Mouse (Mus musculus) cerebellum, adult 2 months (tissue): ENCODE data around the gene Birc2. TPM values are rescaled to one million over a fixed set of nuclear protein-coding genes. Genes with fewer than 3 reads are reported as not detected.

ENCODE experiments used
- DNase-seq, 2 experiments: peaks; one replicate each; pipeline ENCODE4 v3.0.0; 2021
- H3K27ac ChIP-seq: fragments of 200-500 bp; 2 replicates; pipeline ENCODE4 v1.5.1; 2012; ENCODE audit warnings: low read length, control low read depth, inconsistent platforms; ENCODE audit not compliant: insufficient read depth
- H3K27me3 ChIP-seq: fragments of 200-500 bp; 2 replicates; pipeline ENCODE4 v1.6.1; 2012; ENCODE audit warnings: inconsistent platforms, mild to moderate bottlenecking, low read length, moderate library complexity; ENCODE audit not compliant: control insufficient read depth, insufficient read depth
- H3K4me1 ChIP-seq: fragments of 200-500 bp; 2 replicates; pipeline ENCODE4 v1.6.1; 2011; ENCODE audit warnings: low read length; ENCODE audit not compliant: control insufficient read depth, insufficient read depth
- H3K4me3 ChIP-seq: fragments of 200-500 bp; replicated peaks from 2 replicates; pipeline ENCODE3; 2011; ENCODE audit warnings: mild to moderate bottlenecking, low read depth, low read length, control low read depth; ENCODE audit not compliant: insufficient read depth
- CTCF ChIP-seq: fragments of 200-500 bp; IDR thresholded peaks from 2 replicates; pipeline ENCODE4 v1.5.1; 2011; ENCODE audit warnings: low read depth, mild to moderate bottlenecking, control low read depth, low read length, moderate library complexity, borderline replicate concordance; ENCODE audit not compliant: insufficient read depth
- POLR2A ChIP-seq: fragments of 200-500 bp; IDR thresholded peaks from 2 replicates; pipeline ENCODE4 v1.6.1; 2011; ENCODE audit warnings: low read length, control low read depth, borderline replicate concordance; ENCODE audit not compliant: insufficient read depth
- WGBS: fragments of 180-500 bp; shearing (Covaris S2); methylation state at CpG from one replicate; pipeline ENCODE4 v1.1.7; 2018; 5-methylcytosine and 5-hydroxymethylcytosine counted together
- polyA plus RNA-seq: library from polyadenylated mRNA; depleted of rRNA; stranded (reverse); fragments of >200 nt; gene quantifications from 2 replicates; pipeline ENCODE4 v1.2.3, GENCODE M21; 2012; rRNA removed

Gene Birc2
- polyA plus RNA-seq: 32.6 and 37.8 TPM in 2 replicates

DNA sequence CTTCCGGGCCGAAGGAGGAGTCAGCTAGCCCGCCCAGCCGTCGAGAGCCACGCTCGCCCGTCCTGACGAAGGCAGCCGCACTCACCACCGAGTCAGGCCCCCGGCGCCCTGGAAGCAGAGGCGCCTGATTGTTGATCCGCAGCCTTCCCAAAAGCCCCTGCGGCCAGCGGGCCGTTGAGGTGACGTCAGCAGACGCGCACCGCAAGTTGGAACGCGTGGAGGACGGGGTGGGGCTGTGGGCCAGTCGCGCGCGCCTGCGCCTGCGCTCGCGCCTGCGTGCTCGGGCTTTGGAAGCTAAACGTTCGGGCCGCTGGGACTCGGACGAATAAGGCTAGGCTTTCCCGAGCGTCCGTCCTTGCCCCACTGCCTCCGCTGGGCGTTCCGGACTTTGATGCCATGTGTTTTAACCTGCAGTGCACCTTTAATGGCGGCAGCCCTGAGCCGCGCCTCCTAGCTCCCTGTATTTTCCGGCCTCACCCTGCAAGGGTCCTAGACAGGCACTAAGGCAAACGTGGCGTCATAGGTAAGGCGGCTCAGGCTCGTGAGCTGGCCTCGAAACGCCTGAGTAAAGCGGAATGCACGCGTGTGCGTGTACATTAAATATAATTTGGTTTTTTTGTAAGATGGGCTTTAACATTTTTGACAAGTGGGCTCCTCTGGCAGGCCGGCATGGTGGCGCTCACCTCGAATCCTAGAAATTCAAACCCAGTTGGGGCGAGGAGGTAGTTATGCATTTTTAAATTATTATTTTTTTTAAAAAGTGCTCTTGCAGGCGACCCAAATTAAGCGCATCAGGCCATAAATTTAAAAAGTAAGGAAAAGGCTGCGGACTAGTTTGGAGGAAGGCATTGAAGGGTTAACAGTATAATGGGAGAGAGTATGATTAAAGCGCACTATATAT, at the start of gene Birc2:
Gene Birc2 (minus strand): TSS at position 160 of the 901 bp plus-strand sequence.
- WGBS: under 1% methylated on average over 68 of the region's 68 CpGs

DNA sequence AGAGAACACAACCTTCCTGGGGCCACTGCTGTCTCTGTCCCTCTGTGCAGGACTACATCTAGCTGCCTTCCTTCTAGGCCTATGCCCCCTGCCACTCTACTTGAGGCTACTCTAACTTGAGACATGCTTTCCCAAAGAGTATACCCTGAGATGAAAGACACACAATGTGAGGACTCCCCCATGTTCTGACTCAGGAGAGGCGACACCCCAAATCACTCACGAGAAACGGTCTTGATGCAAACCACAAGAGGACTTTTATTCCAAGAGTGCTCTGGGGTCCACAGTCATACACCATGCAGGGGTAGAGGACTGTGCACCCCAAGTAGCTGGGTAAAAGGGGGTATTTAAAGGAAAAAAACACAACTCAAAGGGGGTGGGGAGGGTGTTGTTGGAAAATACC, 47.5 kb upstream of the Birc2 start:
- no peaks in the 10 kb centered on the region for H3K27me3 ChIP-seq
- WGBS: 98% methylated on average over 3 of the region's 3 CpGs
- no peak for TF ChIP-seq POLR2A
- TF ChIP-seq CTCF: no peak
- no peak overlapping the region for H3K27ac ChIP-seq
- no peak overlapping the region for H3K4me3 ChIP-seq
- DNase-seq: no peak
- H3K4me1 ChIP-seq: no peaks in the 10 kb centered on the region

More for the DNA sequence above, at the start of gene Birc2:
- Histone ChIP-seq H3K27me3 (no peaks in the 10 kb centered on the region), H3K4me1 (no peaks in the 10 kb centered on the region; the same call in 1 of the 2 replicates), H3K4me3 (peak within 1 kb of the TSS; percentile 80), H3K27ac (peak within 1 kb of the TSS; percentile 84)
- TF ChIP-seq POLR2A (peak; percentile 95), CTCF (no peak)
- DNase-seq: peak; percentile 96 to 97

DNA sequence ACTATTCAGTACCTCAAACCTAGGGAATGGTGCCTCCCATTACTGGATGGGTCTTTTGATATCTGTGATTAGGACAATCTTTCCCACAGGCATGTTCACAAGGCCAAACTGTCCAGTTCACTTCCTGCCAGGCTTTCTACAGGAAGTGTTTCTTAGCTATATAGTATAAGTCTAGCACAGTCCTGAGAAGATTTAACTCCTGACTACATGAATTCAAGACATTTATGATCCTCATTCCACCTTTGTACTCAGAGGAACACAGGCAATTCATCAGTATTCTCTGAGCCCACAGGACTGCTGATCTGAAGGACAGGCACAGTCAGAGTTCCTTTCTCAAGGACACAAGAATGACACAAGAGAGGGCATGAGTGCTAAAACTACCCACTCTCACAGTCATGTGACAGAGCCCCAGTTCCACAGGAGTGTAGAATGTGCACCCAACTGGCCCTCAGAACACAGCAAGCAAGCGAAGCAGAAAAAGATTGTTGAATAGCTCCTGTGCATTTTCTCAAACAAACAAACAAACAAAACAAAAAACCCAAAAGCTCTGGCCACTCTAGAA, 45.5 kb upstream of the Birc2 start:
- no peak overlapping the region for H3K4me3 ChIP-seq
- no peak for DNase-seq
- H3K27ac ChIP-seq: no peak overlapping the region
- no peaks in the 10 kb centered on the region for H3K27me3 ChIP-seq
- no peaks in the 10 kb centered on the region for H3K4me1 ChIP-seq
- WGBS: 98% methylated on average over 1 of the region's 1 CpGs
- TF ChIP-seq POLR2A: no peak

DNA sequence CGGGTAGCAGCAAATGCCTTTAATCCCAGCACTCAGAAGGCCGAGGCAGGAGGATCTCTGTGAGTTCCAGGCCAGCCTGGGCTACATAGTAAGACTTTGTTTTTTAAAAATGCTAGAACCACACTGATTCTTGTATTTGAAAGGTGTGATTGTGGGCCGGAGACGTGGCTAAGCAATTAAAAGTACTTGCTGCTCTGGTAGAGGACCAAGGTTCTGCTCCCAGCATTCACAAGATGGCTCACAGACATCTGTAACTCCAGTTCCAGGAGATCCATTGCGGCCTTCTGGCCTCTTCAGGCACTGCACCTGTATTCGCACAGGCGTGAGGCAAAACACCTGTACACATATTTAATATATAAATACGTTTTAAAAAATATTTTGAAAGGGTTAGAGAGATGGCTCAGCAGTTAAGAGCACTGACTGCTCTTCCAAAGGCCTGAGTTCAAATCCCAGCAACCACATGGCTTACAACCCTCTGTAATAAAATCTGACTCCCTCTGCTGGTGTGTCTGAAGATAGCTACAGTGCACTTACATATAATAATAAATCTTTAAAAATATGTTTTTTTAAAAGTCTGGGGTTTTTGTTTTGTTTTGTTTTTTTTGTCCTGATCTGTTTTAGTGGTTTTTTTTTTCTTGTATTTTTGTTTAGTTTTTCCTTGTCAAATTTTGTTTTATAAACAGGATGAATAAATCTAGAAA, 36.8 kb upstream of the Birc2 start:
- Histone ChIP-seq H3K27me3 (no peaks in the 10 kb centered on the region), H3K4me3 (no peak overlapping the region), H3K27ac (no peak overlapping the region), H3K4me1 (no peaks in the 10 kb centered on the region)
- 96% methylated on average over 8 of the region's 8 CpGs for WGBS
- no peak for TF ChIP-seq POLR2A
- TF ChIP-seq CTCF: no peak
- no peak for DNase-seq

DNA sequence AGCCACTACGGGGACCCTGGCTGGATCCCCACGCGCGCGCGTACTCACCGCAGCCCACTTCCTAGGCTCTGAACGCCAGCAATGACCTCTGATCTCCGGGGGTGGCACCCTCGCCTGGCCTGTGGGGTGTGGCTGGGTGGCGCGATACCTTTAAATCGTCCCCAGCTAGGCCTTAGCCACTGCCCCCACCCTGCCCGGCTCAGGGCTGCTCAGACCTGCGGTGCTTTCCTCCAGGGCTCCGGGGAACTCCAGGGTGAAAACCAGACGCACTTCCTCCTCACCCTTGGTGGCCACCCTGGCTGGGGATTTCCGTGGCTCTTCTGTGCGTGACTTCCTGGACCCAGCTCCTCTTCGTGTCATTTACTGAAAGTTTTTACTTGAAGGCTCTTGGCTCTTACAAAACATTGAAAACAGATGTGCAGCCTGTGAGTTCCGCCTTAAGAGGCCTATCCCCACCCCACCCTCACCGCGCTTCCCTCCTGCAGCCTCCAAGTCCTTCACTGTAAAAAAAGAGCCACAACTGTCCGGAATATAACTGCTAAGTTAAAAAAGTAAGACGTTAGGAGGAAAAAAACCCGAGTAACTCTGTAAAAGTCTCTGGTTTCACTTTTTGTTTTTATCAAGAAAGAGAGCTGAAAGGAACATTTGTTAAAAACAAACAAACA, 36.0 kb upstream of the Birc2 start, which contains the start of gene Birc3:
Gene Birc3 (minus strand): TSS at position 412 of the 665 bp plus-strand sequence.
- Histone ChIP-seq H3K27ac (no peak within 1 kb of the TSS), H3K4me3 (peak within 1 kb of the TSS; percentile 31), H3K4me1 (no peaks in the 10 kb centered on the region), H3K27me3 (no peaks in the 10 kb centered on the region)
- TF ChIP-seq POLR2A (no peak), CTCF (no peak)
- 15% methylated on average over 26 of the region's 26 CpGs for WGBS
- DNase-seq: peak; percentile 11 to 19

DNA sequence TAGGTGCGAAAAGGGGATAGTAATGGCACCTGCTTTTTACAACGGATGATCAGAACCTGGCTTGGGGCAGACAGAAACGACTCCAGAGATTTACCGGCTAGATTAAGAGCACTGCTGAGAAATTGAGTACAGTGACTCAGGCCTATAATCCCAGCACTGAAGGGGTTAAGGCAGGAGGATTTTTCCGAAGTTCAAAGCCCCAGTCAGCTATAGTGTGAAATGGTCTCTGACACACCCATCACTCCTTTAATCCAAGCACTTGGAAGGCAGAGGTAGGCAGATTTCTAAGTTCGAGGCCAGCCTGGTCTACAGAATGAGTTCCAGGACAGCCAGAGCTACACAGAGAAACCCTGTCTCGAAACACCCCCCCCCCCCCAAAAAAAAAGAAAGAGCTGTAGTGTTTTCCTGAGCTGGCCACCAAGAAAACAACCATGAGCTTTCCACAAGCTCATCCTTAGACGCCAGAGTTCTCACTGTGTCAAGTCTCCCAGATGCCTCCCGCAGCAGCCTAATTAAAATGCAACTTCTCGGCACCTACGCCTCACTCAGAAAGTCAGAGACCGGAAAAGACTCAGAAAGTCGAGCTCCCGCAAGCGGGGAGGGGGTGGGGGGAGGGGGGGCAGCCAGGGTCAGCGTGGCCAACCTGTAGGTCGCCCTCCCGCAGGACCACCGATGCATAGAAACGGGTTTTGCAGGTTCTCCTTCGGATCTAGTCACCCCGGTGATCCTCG, 35.3 kb upstream of the Birc2 start:
- no peak for DNase-seq
- Histone ChIP-seq H3K4me3 (peak overlapping the region; percentile 31), H3K27ac (no peak overlapping the region), H3K4me1 (no peaks in the 10 kb centered on the region), H3K27me3 (no peaks in the 10 kb centered on the region)
- TF ChIP-seq POLR2A (no peak), CTCF (no peak)
- 20% methylated on average over 23 of the region's 23 CpGs for WGBS

DNA sequence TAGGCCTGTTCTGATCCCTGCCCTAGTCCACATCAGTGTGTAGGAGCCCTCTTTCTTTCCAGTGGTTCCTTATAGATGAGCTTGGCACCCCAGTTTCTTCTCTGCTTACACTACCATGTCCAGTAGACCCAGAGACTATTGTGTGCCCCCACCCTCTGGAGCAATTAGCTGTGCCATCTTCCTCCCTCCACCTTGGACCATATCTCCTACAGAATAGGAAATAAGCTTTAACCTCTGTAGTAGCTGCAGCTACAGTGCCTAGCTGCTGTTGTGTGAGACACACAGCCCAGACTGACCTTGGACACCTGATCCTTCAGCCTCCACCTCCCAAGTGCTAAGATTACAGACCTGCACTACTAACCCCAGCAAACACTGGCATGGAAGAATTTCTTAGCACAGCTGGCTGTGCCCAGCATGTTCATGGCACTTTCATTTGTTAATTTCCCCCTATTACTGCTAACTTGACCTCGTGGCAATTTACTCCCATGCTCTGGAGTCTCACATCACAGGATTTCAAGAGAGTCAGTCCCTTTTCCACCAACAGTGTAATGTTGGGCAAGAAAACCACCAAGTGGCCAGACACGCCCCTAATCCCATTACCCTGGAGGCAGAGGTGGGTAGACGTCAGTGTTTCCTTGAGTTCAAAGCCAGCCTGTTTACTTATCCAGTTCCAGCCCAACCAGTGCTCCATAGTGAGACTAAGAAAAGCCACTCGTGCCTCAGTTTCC, 34.6 kb upstream of the Birc2 start:
- Histone ChIP-seq H3K4me1 (no peaks in the 10 kb centered on the region), H3K27me3 (no peaks in the 10 kb centered on the region), H3K27ac (no peak overlapping the region), H3K4me3 (no peak overlapping the region)
- 86% methylated on average over 4 of the region's 4 CpGs for WGBS
- TF ChIP-seq CTCF (no peak), POLR2A (no peak)
- DNase-seq: no peak
